Mouse (Mus musculus) liver, adult 2 months (tissue): ENCODE data around the gene Rgs7. TPM values are rescaled to one million over a fixed set of nuclear protein-coding genes. Genes with fewer than 3 reads are reported as not detected.

Experiments used
- DNase-seq: peaks from one replicate; pipeline ENCODE4 v3.0.0-alpha.2; 2011; ENCODE audit warnings: low read depth, low spot score; ENCODE audit errors: extremely low read depth
- H3K27ac ChIP-seq: fragments of 200-500 bp; replicated peaks from 2 replicates; pipeline ENCODE4 v1.5.1; 2012; ENCODE audit warnings: low read depth, mild to moderate bottlenecking, control low read depth, inconsistent platforms, low read length; ENCODE audit not compliant: insufficient read depth
- H3K27me3 ChIP-seq: fragments of 200-500 bp; 2 replicates; pipeline ENCODE4 v1.6.1; 2012; ENCODE audit warnings: mild to moderate bottlenecking, moderate library complexity, low read length, inconsistent platforms; ENCODE audit not compliant: control insufficient read depth, insufficient read depth
- H3K36me3 ChIP-seq: fragments of 200-500 bp; 2 replicates; pipeline ENCODE4 v1.6.1; 2012; ENCODE audit warnings: low read length, inconsistent platforms; ENCODE audit not compliant: control insufficient read depth, insufficient read depth
- H3K4me1 ChIP-seq: fragments of 200-500 bp; 2 replicates; pipeline ENCODE4 v1.6.1; 2011; ENCODE audit warnings: low read length; ENCODE audit not compliant: control insufficient read depth, insufficient read depth
- H3K4me3 ChIP-seq: fragments of 200-500 bp; 2 replicates; pipeline ENCODE4 v1.5.1; 2011; ENCODE audit warnings: low read depth, mild to moderate bottlenecking, control low read depth, low read length, moderate library complexity; ENCODE audit not compliant: insufficient read depth
- H3K79me2 ChIP-seq: fragments of 200-500 bp; 2 replicates; pipeline ENCODE4 v1.6.1; 2012; ENCODE audit warnings: inconsistent platforms, mild to moderate bottlenecking, low read length, moderate library complexity; ENCODE audit not compliant: control insufficient read depth, insufficient read depth
- H3K9ac ChIP-seq: fragments of 200-500 bp; 2 replicates; pipeline ENCODE4 v1.6.1; 2012; ENCODE audit warnings: low read depth, mild to moderate bottlenecking, control low read depth, inconsistent platforms, low read length
- CTCF ChIP-seq: fragments of 200-500 bp; IDR thresholded peaks from 2 replicates; pipeline ENCODE4 v1.5.1; 2011; ENCODE audit warnings: low read depth, low read length, control low read depth
- POLR2A ChIP-seq: fragments of 200-500 bp; IDR thresholded peaks from 2 replicates; pipeline ENCODE4 v1.6.1; 2011; ENCODE audit warnings: low read length, control low read depth; ENCODE audit not compliant: insufficient read depth; ENCODE audit errors: extremely low read depth
- WGBS: fragments of 180-500 bp; shearing (Covaris S2); methylation state at CpG from one replicate; pipeline ENCODE4 v1.1.7; 2018; 5-methylcytosine and 5-hydroxymethylcytosine counted together
- polyA plus RNA-seq: library from polyadenylated mRNA; depleted of rRNA; stranded (reverse); fragments of >200 nt; gene quantifications from 2 replicates; pipeline ENCODE4 v1.2.3, GENCODE M21; 2012
- total RNA-seq: library from RNA; depleted of rRNA; stranded (reverse); fragments of >200 nt; gene quantifications from 2 replicates; pipeline ENCODE4 v1.2.3, GENCODE M21; 2014

The Rgs7 gene
- total and polyA plus RNA-seq, 2 experiments, result 0.09 to 0.11 TPM

- no peak overlapping the region for H3K27ac ChIP-seq
- H3K4me3 ChIP-seq, result no peak overlapping the region
- no peak for DNase-seq
- no peak for TF ChIP-seq CTCF
- TF ChIP-seq POLR2A, result no peak
- 89% methylated on average over 1 of the region's 1 CpGs for WGBS
- no peaks in the 10 kb centered on the region for H3K79me2 ChIP-seq
- H3K9ac ChIP-seq, result no peak overlapping the region
- H3K27me3 ChIP-seq, result no peaks in the 10 kb centered on the region
- no peaks in the 10 kb centered on the region for H3K36me3 ChIP-seq
- H3K4me1 ChIP-seq, result no peaks in the 10 kb centered on the region
Measured at GRCm38 (mm10) chr1:175442939-175443338, 49.4 kb downstream of the Rgs7 start.

- H3K4me1 ChIP-seq, result no peaks in the 10 kb centered on the region
- 87% methylated on average over 6 of the region's 6 CpGs for WGBS
- H3K36me3 ChIP-seq, result no peaks in the 10 kb centered on the region
- H3K79me2 ChIP-seq, result no peaks in the 10 kb centered on the region
- no peak overlapping the region for H3K27ac ChIP-seq
- no peaks in the 10 kb centered on the region for H3K27me3 ChIP-seq
- H3K4me3 ChIP-seq, result no peak overlapping the region
- no peak for TF ChIP-seq POLR2A
- TF ChIP-seq CTCF, result no peak
- H3K9ac ChIP-seq, result no peak overlapping the region
- no peak for DNase-seq
Measured at GRCm38 (mm10) chr1:175442025-175442424, 50.3 kb downstream of the Rgs7 start.

- no peak overlapping the region for H3K9ac ChIP-seq
- no peak for DNase-seq
- 82% methylated on average over 14 of the region's 14 CpGs for WGBS
- no peaks in the 10 kb centered on the region for H3K36me3 ChIP-seq
- no peaks in the 10 kb centered on the region for H3K79me2 ChIP-seq
- TF ChIP-seq POLR2A (no peak), CTCF (no peak)
- no peaks in the 10 kb centered on the region for H3K27me3 ChIP-seq
- H3K27ac ChIP-seq, result no peak overlapping the region
- H3K4me1 ChIP-seq, result no peaks in the 10 kb centered on the region
- no peak overlapping the region for H3K4me3 ChIP-seq
Measured at GRCm38 (mm10) chr1:175433622-175434204, 58.6 kb downstream of the Rgs7 start.

- DNase-seq, result no peak
- Histone ChIP-seq H3K4me3 (no peak overlapping the region), H3K27ac (no peak overlapping the region), H3K36me3 (no peaks in the 10 kb centered on the region), H3K27me3 (no peaks in the 10 kb centered on the region), H3K79me2 (no peaks in the 10 kb centered on the region), H3K9ac (no peak overlapping the region), H3K4me1 (no peaks in the 10 kb centered on the region)
- TF ChIP-seq CTCF, result no peak
- TF ChIP-seq POLR2A, result no peak
- 83% methylated on average over 6 of the region's 6 CpGs for WGBS
Measured at GRCm38 (mm10) chr1:175433128-175433527, 59.2 kb downstream of the Rgs7 start.

- Histone ChIP-seq H3K4me3 (no peak overlapping the region), H3K4me1 (no peaks in the 10 kb centered on the region), H3K79me2 (no peaks in the 10 kb centered on the region), H3K36me3 (no peaks in the 10 kb centered on the region), H3K9ac (no peak overlapping the region), H3K27ac (no peak overlapping the region), H3K27me3 (no peaks in the 10 kb centered on the region)
- 68% methylated on average over 4 of the region's 4 CpGs for WGBS
- TF ChIP-seq POLR2A (no peak), CTCF (no peak)
- DNase-seq, result no peak
Measured at GRCm38 (mm10) chr1:175431356-175432053, 60.8 kb downstream of the Rgs7 start.

- Histone ChIP-seq H3K79me2 (no peaks in the 10 kb centered on the region), H3K9ac (no peak overlapping the region), H3K27me3 (no peaks in the 10 kb centered on the region), H3K4me1 (no peaks in the 10 kb centered on the region), H3K36me3 (no peaks in the 10 kb centered on the region), H3K4me3 (no peak overlapping the region), H3K27ac (no peak overlapping the region)
- no peak for DNase-seq
- TF ChIP-seq POLR2A (no peak), CTCF (no peak)
- 61% methylated on average over 2 of the region's 2 CpGs for WGBS
Measured at GRCm38 (mm10) chr1:175427112-175427511, 65.2 kb downstream of the Rgs7 start.
